22 mouse cellular contexts compared by ENCODE assay signal in genomic region chr8:45597631-45598420, GRCm38 (mm10).
DNase-seq lines count a peak whose midpoint lies in the region; ATAC-seq and TF ChIP-seq lines count a peak whose summit lies in the region.
"Had no signal": no experiment of that assay in that cellular context is flagged by ENCODE, and none has a peak within 500 bp of the region (broad histone marks: within the 10 kb centered on the region; RNA-seq: fewer than 3 reads in every experiment).

No protein-coding gene starts in this region.

- TF ChIP-seq EP300 in lung, postnatal 0 days (IDR thresholded peaks at IDR 0.05), result peak; percentile 70

- no peaks in the 10 kb centered on the region for H3K36me3 ChIP-seq in lung, postnatal 0 days (ENCODE audit: insufficient read depth, low read length)
- H3K36me3 ChIP-seq in heart, embryonic 15.5 days, result no peaks in the 10 kb centered on the region
- no peaks in the 10 kb centered on the region for H3K36me3 ChIP-seq in hindbrain, embryonic 16.5 days (ENCODE audit: control insufficient read depth, insufficient read depth, low read length)
- H3K36me3 ChIP-seq: embryonic facial prominence, embryonic 12.5 days; forebrain, embryonic 15.5 days; G1E; hindbrain, embryonic 10.5 days had no signal

- 69% methylated on average over 7 of the region's 7 CpGs for WGBS in lung, postnatal 0 days
- 49% methylated on average over 7 of the region's 7 CpGs for WGBS in heart, embryonic 15.5 days
- 87% methylated on average over 7 of the region's 7 CpGs for WGBS in hindbrain, embryonic 16.5 days

- TF ChIP-seq CTCF in lung, postnatal 0 days (IDR thresholded peaks at IDR 0.05), result no peak
- TF ChIP-seq CTCF in embryonic fibroblast, embryonic 13.5 days (IDR thresholded peaks at IDR 0.05; ENCODE audit: borderline replicate concordance, insufficient read depth, low read length), result no peak

- no peaks in the 10 kb centered on the region for H3K9me3 ChIP-seq in lung, postnatal 0 days (ENCODE audit: low read length)
- H3K9me3 ChIP-seq in heart, embryonic 15.5 days (replicated peaks), result no peaks in the 10 kb centered on the region
- no peaks in the 10 kb centered on the region for H3K9me3 ChIP-seq in hindbrain, embryonic 16.5 days (ENCODE audit: control insufficient read depth, low read length)
- H3K9me3 ChIP-seq: embryonic facial prominence, embryonic 12.5 days; forebrain, embryonic 15.5 days; hindbrain, embryonic 10.5 days had no signal

- peak; percentile 71 for ATAC-seq in lung, postnatal 0 days
- ATAC-seq in heart, embryonic 15.5 days (replicated peaks; ENCODE audit: insufficient number of reproducible peaks, insufficient read depth, low FRiP score, low read depth), result peak; percentile 92
- ATAC-seq in hindbrain, embryonic 16.5 days, result no peak
- ATAC-seq: forebrain, embryonic 15.5 days had no signal

- H3K27me3 ChIP-seq in lung, postnatal 0 days (replicated peaks; ENCODE audit: insufficient read depth, low read length), result no peaks in the 10 kb centered on the region
- H3K27me3 ChIP-seq in heart, embryonic 15.5 days, result no peaks in the 10 kb centered on the region
- H3K27me3 ChIP-seq in hindbrain, embryonic 16.5 days (replicated peaks; ENCODE audit: control insufficient read depth, insufficient read depth, low read length), result no peaks in the 10 kb centered on the region
- H3K27me3 ChIP-seq: embryonic facial prominence, embryonic 12.5 days; forebrain, embryonic 15.5 days had no signal

- H3K4me3 ChIP-seq in lung, postnatal 0 days (ENCODE audit: low read depth, low read length), result no peak overlapping the region
- no peak overlapping the region for H3K4me3 ChIP-seq in embryonic fibroblast, embryonic 13.5 days (ENCODE audit: insufficient read depth, low read length)
- H3K4me3 ChIP-seq in heart, embryonic 15.5 days, result no peak overlapping the region
- H3K4me3 ChIP-seq in hindbrain, embryonic 16.5 days (ENCODE audit: low read length), result no peak overlapping the region
- H3K4me3 ChIP-seq: embryonic facial prominence, embryonic 12.5 days; forebrain, embryonic 15.5 days; hindbrain, embryonic 10.5 days; left cerebral cortex, adult 2 months had no signal

- DNase-seq in lung, postnatal 0 days (ENCODE audit: low spot score), result peak; percentile 24
- no peak for DNase-seq in lung, postnatal 14 days
- no peak for DNase-seq in left cerebral cortex, postnatal 36 days (ENCODE audit: low spot score in 2 of 2)
- no peak for DNase-seq in kidney, postnatal 10 days
- DNase-seq: cerebellum, adult 9-11 months; gastrocnemius, postnatal 25 days; kidney, adult 18-20 months; kidney, postnatal 25 days; layer of hippocampus, adult 9-11 months; lung, adult 18-20 months; lung, postnatal 4 days; retina, postnatal 1 day had no signal

- no peak overlapping the region for H3K27ac ChIP-seq in lung, postnatal 0 days (ENCODE audit: low read length)
- peak overlapping the region; percentile 81 for H3K27ac ChIP-seq in embryonic fibroblast, embryonic 13.5 days (ENCODE audit: insufficient read depth, low read length)
- H3K27ac ChIP-seq in heart, embryonic 15.5 days, result peak overlapping the region; percentile 85
- H3K27ac ChIP-seq in hindbrain, embryonic 16.5 days (ENCODE audit: low read depth, low read length), result no peak overlapping the region
- H3K27ac ChIP-seq: embryonic facial prominence, embryonic 12.5 days; forebrain, embryonic 15.5 days; hindbrain, embryonic 10.5 days; left cerebral cortex, adult 2 months; stomach, postnatal 0 days had no signal

- H3K9ac ChIP-seq in lung, postnatal 0 days (replicated peaks; ENCODE audit: low read depth), result no peak overlapping the region
- H3K9ac ChIP-seq in heart, embryonic 15.5 days, result no peak overlapping the region
- no peak overlapping the region for H3K9ac ChIP-seq in hindbrain, embryonic 16.5 days (ENCODE audit: low read depth, low read length)
- H3K9ac ChIP-seq: embryonic facial prominence, embryonic 12.5 days; forebrain, embryonic 15.5 days had no signal

- H3K4me2 ChIP-seq in lung, postnatal 0 days (replicated peaks; ENCODE audit: low read depth, low read length), result no peak overlapping the region
- peak overlapping the region; percentile 25; the same call in 1 of the 2 replicates for H3K4me2 ChIP-seq in heart, embryonic 15.5 days
- H3K4me2 ChIP-seq in hindbrain, embryonic 16.5 days (ENCODE audit: low read length), result no peak overlapping the region
- H3K4me2 ChIP-seq: embryonic facial prominence, embryonic 12.5 days; forebrain, embryonic 15.5 days; liver, embryonic 11.5 days had no signal

- H3K4me1 ChIP-seq in lung, postnatal 0 days (ENCODE audit: insufficient read depth, low read depth, low read length), result no peaks in the 10 kb centered on the region
- H3K4me1 ChIP-seq in embryonic fibroblast, embryonic 13.5 days (ENCODE audit: control insufficient read depth, insufficient read depth, low read length), result peaks cover 25% of the 10 kb centered on the region
- H3K4me1 ChIP-seq in heart, embryonic 15.5 days (replicated peaks), result peaks cover 7% of the 10 kb centered on the region; the same call in 1 of the 2 replicates
- no peaks in the 10 kb centered on the region for H3K4me1 ChIP-seq in hindbrain, embryonic 16.5 days (ENCODE audit: control insufficient read depth, insufficient read depth, low read depth, low read length)
- H3K4me1 ChIP-seq: embryonic facial prominence, embryonic 12.5 days; hindbrain, embryonic 10.5 days had no signal

- TF ChIP-seq POLR2A in embryonic fibroblast, embryonic 13.5 days (IDR thresholded peaks at IDR 0.05; ENCODE audit: low read depth, low read length), result no peak

- intact Hi-C loops in left cerebral cortex, postnatal 36 days (cut with DNase I), result no loop called here

Comparison
In these comparisons a context has a peak if more than half of its experiments do, and no peak if none do; other contexts are left out.
1. H3K27ac ChIP-seq: peak in embryonic fibroblast, embryonic 13.5 days (single experiment) and heart, embryonic 15.5 days (single experiment); none in lung, postnatal 0 days (single experiment) and hindbrain, embryonic 16.5 days (single experiment).